Mouse (Mus musculus): ENCODE measurements around the gene Fars2. TPM values are rescaled to one million over a fixed set of nuclear protein-coding genes. Genes with fewer than 3 reads are reported as not detected.

Fars2 gene
- polyA plus RNA-seq, 1 experiment from 2014 or later: 32.5 TPM

DNA sequence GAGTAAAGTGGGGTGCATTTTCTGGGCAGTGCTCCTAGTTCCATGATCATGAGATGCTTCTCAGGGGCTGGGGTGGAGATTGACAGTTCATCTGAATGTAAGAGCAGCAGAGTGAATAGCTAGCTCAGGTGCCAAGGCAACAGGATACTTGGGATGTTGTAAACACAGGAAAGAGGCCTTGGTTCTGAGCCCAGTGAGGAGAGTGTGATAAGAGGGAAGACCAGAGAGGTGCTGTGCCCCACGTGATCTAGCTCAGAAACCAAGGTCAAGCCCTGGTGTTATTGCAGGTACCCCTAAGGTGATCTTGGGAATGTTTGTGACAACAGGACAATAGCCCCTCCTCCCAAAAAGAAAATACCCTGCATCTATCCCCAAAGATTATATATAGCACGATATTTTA, 372.2 kb downstream of the Fars2 start:
- DNase-seq (ENCODE audit: low spot score): no peak
- Histone ChIP-seq H3K4me1 (ENCODE audit: control insufficient read depth, insufficient read depth, low read length) (0 out of 2 replicates have a peak, but pooled peaks cover 5% of the 10 kb centered on the region), H3K4me2 (ENCODE audit: low read depth, low read length) (no peak overlapping the region), H3K9ac (ENCODE audit: low read depth, low read length) (no peak overlapping the region), H3K9me3 (ENCODE audit: control insufficient read depth, low read length) (no peaks in the 10 kb centered on the region), H3K27ac (replicated peaks; ENCODE audit: low read depth, low read length) (no peak overlapping the region), H3K27me3 (replicated peaks; ENCODE audit: control insufficient read depth, insufficient read depth, low read length) (no peaks in the 10 kb centered on the region), H3K4me3 (ENCODE audit: low read depth, low read length) (no peak overlapping the region), H3K36me3 (ENCODE audit: control insufficient read depth, insufficient read depth, low read length) (no peaks in the 10 kb centered on the region)
- 74% methylated on average over 2 of the region's 2 CpGs for WGBS
- no peak for ATAC-seq (ENCODE audit: low read depth)

- Histone ChIP-seq H3K27me3 (replicated peaks; ENCODE audit: control insufficient read depth, insufficient read depth, low read length) (no peaks in the 10 kb centered on the region), H3K4me3 (ENCODE audit: low read depth, low read length) (no peak overlapping the region), H3K9ac (ENCODE audit: low read depth, low read length) (no peak overlapping the region; the same call in 1 of the 2 replicates), H3K36me3 (ENCODE audit: control insufficient read depth, insufficient read depth, low read length) (no peaks in the 10 kb centered on the region), H3K9me3 (ENCODE audit: control insufficient read depth, low read length) (no peaks in the 10 kb centered on the region), H3K4me2 (ENCODE audit: low read depth, low read length) (no peak overlapping the region), H3K27ac (replicated peaks; ENCODE audit: low read depth, low read length) (no peak overlapping the region), H3K4me1 (ENCODE audit: control insufficient read depth, insufficient read depth, low read length) (0 out of 2 replicates have a peak, but pooled peaks cover 5% of the 10 kb centered on the region)
- DNase-seq (ENCODE audit: low spot score): peak; percentile 12
- no peak for ATAC-seq (ENCODE audit: low read depth)
- WGBS: 47% methylated on average over 7 of the region's 7 CpGs
Observed at GRCm38 (mm10) chr13:36490612-36491011, 373.4 kb downstream of the Fars2 start.

DNA sequence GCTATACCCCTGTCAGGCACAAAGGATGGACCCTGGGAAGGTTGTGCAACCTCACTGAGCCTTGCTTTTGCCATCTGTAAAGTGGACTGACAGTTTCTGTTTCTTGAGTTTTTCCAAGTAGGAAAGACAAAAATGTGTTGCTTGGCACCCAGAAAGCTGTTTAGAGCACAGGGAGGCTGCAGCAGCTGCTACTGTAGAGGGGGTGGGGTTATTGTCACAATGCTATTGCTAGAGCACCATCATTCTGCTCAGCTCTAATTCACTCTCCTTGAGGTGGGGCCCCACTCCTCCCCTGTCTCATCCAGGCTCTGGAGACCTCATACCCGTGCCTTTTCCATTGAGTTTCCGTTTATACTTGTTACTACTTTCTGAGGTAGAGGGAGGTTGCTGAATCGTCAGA, 375.2 kb downstream of the Fars2 start:
- ATAC-seq (ENCODE audit: low read depth) (no peak), DNase-seq (ENCODE audit: low spot score) (no peak)
- H3K4me1 ChIP-seq (ENCODE audit: control insufficient read depth, insufficient read depth, low read length): 0 out of 2 replicates have a peak, but pooled peaks cover 5% of the 10 kb centered on the region
- no peak overlapping the region for H3K4me3 ChIP-seq (ENCODE audit: low read depth, low read length)
- H3K27me3 ChIP-seq (replicated peaks; ENCODE audit: control insufficient read depth, insufficient read depth, low read length): no peaks in the 10 kb centered on the region
- WGBS: 75% methylated on average over 3 of the region's 3 CpGs
- H3K9me3 ChIP-seq (ENCODE audit: control insufficient read depth, low read length): no peaks in the 10 kb centered on the region
- no peaks in the 10 kb centered on the region for H3K36me3 ChIP-seq (ENCODE audit: control insufficient read depth, insufficient read depth, low read length)
- no peak overlapping the region for H3K4me2 ChIP-seq (ENCODE audit: low read depth, low read length)
- no peak overlapping the region for H3K27ac ChIP-seq (replicated peaks; ENCODE audit: low read depth, low read length)
- no peak overlapping the region for H3K9ac ChIP-seq (ENCODE audit: low read depth, low read length)

- no peaks in the 10 kb centered on the region for H3K27me3 ChIP-seq (replicated peaks; ENCODE audit: control insufficient read depth, insufficient read depth, low read length)
- H3K4me2 ChIP-seq (ENCODE audit: low read depth, low read length): no peak overlapping the region
- 0 out of 2 replicates have a peak, but pooled peaks cover 5% of the 10 kb centered on the region for H3K4me1 ChIP-seq (ENCODE audit: control insufficient read depth, insufficient read depth, low read length)
- 60% methylated on average over 2 of the region's 2 CpGs for WGBS
- H3K4me3 ChIP-seq (ENCODE audit: low read depth, low read length): no peak overlapping the region
- H3K27ac ChIP-seq (replicated peaks; ENCODE audit: low read depth, low read length): no peak overlapping the region
- H3K9me3 ChIP-seq (ENCODE audit: control insufficient read depth, low read length): no peaks in the 10 kb centered on the region
- DNase-seq (ENCODE audit: low spot score) (no peak), ATAC-seq (ENCODE audit: low read depth) (no peak)
- H3K9ac ChIP-seq (ENCODE audit: low read depth, low read length): no peak overlapping the region
- H3K36me3 ChIP-seq (ENCODE audit: control insufficient read depth, insufficient read depth, low read length): no peaks in the 10 kb centered on the region
Observed at GRCm38 (mm10) chr13:36493294-36493693, 376.1 kb downstream of the Fars2 start.

- Histone ChIP-seq H3K4me2 (ENCODE audit: low read depth, low read length) (no peak overlapping the region), H3K4me3 (ENCODE audit: low read depth, low read length) (no peak overlapping the region), H3K4me1 (ENCODE audit: control insufficient read depth, insufficient read depth, low read length) (0 out of 2 replicates have a peak, but pooled peaks cover 5% of the 10 kb centered on the region), H3K9me3 (ENCODE audit: control insufficient read depth, low read length) (no peaks in the 10 kb centered on the region), H3K36me3 (ENCODE audit: control insufficient read depth, insufficient read depth, low read length) (no peaks in the 10 kb centered on the region), H3K9ac (ENCODE audit: low read depth, low read length) (no peak overlapping the region), H3K27ac (replicated peaks; ENCODE audit: low read depth, low read length) (no peak overlapping the region), H3K27me3 (replicated peaks; ENCODE audit: control insufficient read depth, insufficient read depth, low read length) (no peaks in the 10 kb centered on the region)
- DNase-seq (ENCODE audit: low spot score) (no peak), ATAC-seq (ENCODE audit: low read depth) (no peak)
- WGBS: 73% methylated on average over 7 of the region's 7 CpGs
Observed at GRCm38 (mm10) chr13:36493762-36494161, 376.6 kb downstream of the Fars2 start.

DNA sequence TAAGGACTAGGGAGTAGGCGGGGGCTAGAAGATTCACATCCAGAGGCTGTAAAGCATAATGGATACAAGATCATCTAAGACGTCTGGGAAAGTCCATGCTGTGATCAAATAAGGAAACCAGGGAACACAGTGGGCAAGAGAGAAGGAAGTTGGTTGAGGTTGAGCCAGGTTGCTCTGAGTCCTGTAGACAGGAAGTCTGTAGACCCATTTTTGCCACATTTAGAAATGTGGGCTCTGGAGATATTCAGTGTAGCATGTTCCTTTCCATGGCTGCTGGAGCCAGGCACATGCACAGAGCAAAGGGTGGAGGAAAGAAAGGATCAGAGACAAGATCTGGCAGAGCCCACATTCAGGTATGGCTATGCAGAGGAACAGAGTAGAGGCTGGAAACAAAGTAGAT, 378.8 kb downstream of the Fars2 start:
- H3K4me3 ChIP-seq (ENCODE audit: low read depth, low read length): no peak overlapping the region
- no peak for DNase-seq (ENCODE audit: low spot score)
- ATAC-seq (ENCODE audit: low read depth): no peak
- H3K9ac ChIP-seq (ENCODE audit: low read depth, low read length): no peak overlapping the region
- H3K27me3 ChIP-seq (replicated peaks; ENCODE audit: control insufficient read depth, insufficient read depth, low read length): no peaks in the 10 kb centered on the region
- WGBS: 80% methylated on average over 2 of the region's 2 CpGs
- no peak overlapping the region for H3K4me2 ChIP-seq (ENCODE audit: low read depth, low read length)
- no peak overlapping the region for H3K27ac ChIP-seq (replicated peaks; ENCODE audit: low read depth, low read length)
- H3K9me3 ChIP-seq (ENCODE audit: control insufficient read depth, low read length): no peaks in the 10 kb centered on the region
- H3K36me3 ChIP-seq (ENCODE audit: control insufficient read depth, insufficient read depth, low read length): no peaks in the 10 kb centered on the region
- no peaks in the 10 kb centered on the region for H3K4me1 ChIP-seq (ENCODE audit: control insufficient read depth, insufficient read depth, low read length)

DNA sequence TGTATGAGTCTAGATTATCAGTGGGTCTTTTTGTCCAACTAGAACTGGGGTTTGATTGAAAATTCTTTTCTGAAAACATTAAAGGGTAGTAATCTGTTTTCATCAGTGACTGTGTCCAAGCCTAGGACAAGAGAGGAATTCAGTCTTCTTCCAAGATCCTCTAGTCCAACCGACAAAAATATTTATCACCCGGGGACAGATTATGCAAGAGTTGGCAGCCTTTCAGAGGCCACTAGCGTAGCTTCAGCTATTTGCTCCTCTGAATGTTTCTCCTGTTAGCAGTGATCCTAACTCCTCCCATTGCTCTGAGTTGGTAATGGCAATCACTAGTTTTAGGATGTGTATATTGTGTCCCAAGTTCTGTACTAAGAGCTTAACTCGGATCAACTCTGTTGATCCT, 380.1 kb downstream of the Fars2 start:
- DNase-seq (ENCODE audit: low spot score) (peak; percentile 24), ATAC-seq (ENCODE audit: low read depth) (no peak)

GRCm38 (mm10) chr13:36500370-36500905, 383.2 kb downstream of the Fars2 start:
- no peaks in the 10 kb centered on the region for H3K27me3 ChIP-seq (replicated peaks; ENCODE audit: control insufficient read depth, insufficient read depth, low read length)
- H3K4me2 ChIP-seq (ENCODE audit: low read depth, low read length): no peak overlapping the region
- WGBS: 63% methylated on average over 4 of the region's 4 CpGs
- H3K27ac ChIP-seq (replicated peaks; ENCODE audit: low read depth, low read length): no peak overlapping the region
- no peaks in the 10 kb centered on the region for H3K9me3 ChIP-seq (ENCODE audit: control insufficient read depth, low read length)
- H3K36me3 ChIP-seq (ENCODE audit: control insufficient read depth, insufficient read depth, low read length): no peaks in the 10 kb centered on the region
- H3K4me1 ChIP-seq (ENCODE audit: control insufficient read depth, insufficient read depth, low read length): no peaks in the 10 kb centered on the region
- ATAC-seq (ENCODE audit: low read depth) (no peak), DNase-seq (ENCODE audit: low spot score) (no peak)
- H3K4me3 ChIP-seq (ENCODE audit: low read depth, low read length): no peak overlapping the region
- no peak overlapping the region for H3K9ac ChIP-seq (ENCODE audit: low read depth, low read length)

More for the DNA sequence above, 380.1 kb downstream of the Fars2 start:
- Histone ChIP-seq H3K27ac (replicated peaks; ENCODE audit: low read depth, low read length) (no peak overlapping the region), H3K4me2 (ENCODE audit: low read depth, low read length) (no peak overlapping the region), H3K4me3 (ENCODE audit: low read depth, low read length) (no peak overlapping the region), H3K9me3 (ENCODE audit: control insufficient read depth, low read length) (no peaks in the 10 kb centered on the region), H3K36me3 (ENCODE audit: control insufficient read depth, insufficient read depth, low read length) (no peaks in the 10 kb centered on the region), H3K27me3 (replicated peaks; ENCODE audit: control insufficient read depth, insufficient read depth, low read length) (no peaks in the 10 kb centered on the region), H3K9ac (ENCODE audit: low read depth, low read length) (no peak overlapping the region), H3K4me1 (ENCODE audit: control insufficient read depth, insufficient read depth, low read length) (no peaks in the 10 kb centered on the region)
- 60% methylated on average over 4 of the region's 4 CpGs for WGBS

GRCm38 (mm10) chr13:36503551-36503950, 386.3 kb downstream of the Fars2 start:
- no peak overlapping the region for H3K27ac ChIP-seq (replicated peaks; ENCODE audit: low read depth, low read length)
- no peaks in the 10 kb centered on the region for H3K4me1 ChIP-seq (ENCODE audit: control insufficient read depth, insufficient read depth, low read length)
- H3K27me3 ChIP-seq (replicated peaks; ENCODE audit: control insufficient read depth, insufficient read depth, low read length): no peaks in the 10 kb centered on the region
- ATAC-seq (ENCODE audit: low read depth): no peak
- no peaks in the 10 kb centered on the region for H3K36me3 ChIP-seq (ENCODE audit: control insufficient read depth, insufficient read depth, low read length)
- H3K9me3 ChIP-seq (ENCODE audit: control insufficient read depth, low read length): no peaks in the 10 kb centered on the region
- no peak for DNase-seq (ENCODE audit: low spot score)
- H3K4me2 ChIP-seq (ENCODE audit: low read depth, low read length): no peak overlapping the region
- 81% methylated on average over 3 of the region's 3 CpGs for WGBS
- H3K9ac ChIP-seq (ENCODE audit: low read depth, low read length): no peak overlapping the region
- H3K4me3 ChIP-seq (ENCODE audit: low read depth, low read length): no peak overlapping the region

Measured in embryonic facial prominence, embryonic 14.5 days (tissue).